ENCODE assay signal across 23 mouse cellular contexts in the genomic region with DNA sequence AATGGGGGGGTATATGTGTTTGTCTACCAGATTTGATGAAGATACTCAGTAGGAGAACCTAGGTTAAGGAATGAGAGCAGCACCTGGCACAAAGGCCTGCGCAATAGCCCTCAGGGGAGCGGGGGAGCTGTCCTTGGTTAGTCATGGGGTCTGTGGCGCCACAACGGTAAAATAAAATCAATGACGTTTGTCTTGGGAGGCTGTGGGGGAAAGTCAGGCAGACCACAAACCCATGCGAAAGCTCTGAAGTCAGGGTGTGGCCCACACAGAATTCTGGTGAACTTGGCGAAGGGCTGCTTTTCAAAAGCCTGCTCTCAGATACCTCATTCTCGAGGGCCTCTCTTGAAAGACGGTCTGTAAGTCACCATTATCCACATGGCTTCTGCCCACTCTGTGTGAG. TPM values are rescaled to one million over a fixed set of nuclear protein-coding genes. Genes with fewer than 3 reads are reported as not detected.
"Had no signal": no experiment of that assay in that cellular context is flagged by ENCODE, and none has a peak within 500 bp of the region (broad histone marks: within the 10 kb centered on the region; RNA-seq: fewer than 3 reads in every experiment).

No protein-coding gene starts in this region.

- ATAC-seq: intestine, postnatal 0 days; liver, embryonic 12.5 days; midbrain, embryonic 13.5 days; midbrain, embryonic 16.5 days had no signal

- H3K27me3 ChIP-seq: limb, embryonic 13.5 days; lung, embryonic 15.5 days had no signal

- H3K4me3 ChIP-seq: limb, embryonic 10.5 days; limb, embryonic 13.5 days; liver, embryonic 12.5 days; liver, embryonic 15.5 days; lung, embryonic 15.5 days; megakaryocyte, embryonic 14.5 days; midbrain, embryonic 10.5 days; midbrain, embryonic 13.5 days; neural tube, embryonic 13.5 days had no signal

- DNase-seq: kidney, adult 2 months; kidney, postnatal 36 days; liver; lung, adult 18-20 months; lung, postnatal 10 days; lung, postnatal 36 days; right cerebral cortex, adult 18-20 months; right cerebral cortex, postnatal 14 days; right cerebral cortex, postnatal 4 days; thymus, adult 2 months; thymus, postnatal 25 days had no signal

- H3K36me3 ChIP-seq: limb, embryonic 10.5 days; limb, embryonic 13.5 days; liver, embryonic 12.5 days; liver, embryonic 15.5 days; lung, embryonic 15.5 days; midbrain, embryonic 10.5 days; midbrain, embryonic 13.5 days; neural tube, embryonic 13.5 days had no signal

- H3K4me2 ChIP-seq: limb, embryonic 13.5 days; liver, embryonic 12.5 days; liver, embryonic 15.5 days; lung, embryonic 15.5 days; midbrain, embryonic 13.5 days; neural tube, embryonic 13.5 days had no signal

RNA-seq across cellular contexts. Expression of a gene that starts 25.8 kb away (rescaled TPM):
- total RNA-seq: monocyte, adult 5-6 weeks had no signal
- polyA plus RNA-seq: limb, embryonic 10.5 days; limb, embryonic 13.5 days; liver, embryonic 12.5 days; liver, embryonic 15.5 days had no signal
